Mouse (Mus musculus): ENCODE data around the gene Kcnj14. TPM values are rescaled to one million over a fixed set of nuclear protein-coding genes. Genes with fewer than 3 reads are reported as not detected.

The Kcnj14 gene
- polyA plus RNA-seq, 1 experiment from 2014 or later: 16.6 TPM

DNA sequence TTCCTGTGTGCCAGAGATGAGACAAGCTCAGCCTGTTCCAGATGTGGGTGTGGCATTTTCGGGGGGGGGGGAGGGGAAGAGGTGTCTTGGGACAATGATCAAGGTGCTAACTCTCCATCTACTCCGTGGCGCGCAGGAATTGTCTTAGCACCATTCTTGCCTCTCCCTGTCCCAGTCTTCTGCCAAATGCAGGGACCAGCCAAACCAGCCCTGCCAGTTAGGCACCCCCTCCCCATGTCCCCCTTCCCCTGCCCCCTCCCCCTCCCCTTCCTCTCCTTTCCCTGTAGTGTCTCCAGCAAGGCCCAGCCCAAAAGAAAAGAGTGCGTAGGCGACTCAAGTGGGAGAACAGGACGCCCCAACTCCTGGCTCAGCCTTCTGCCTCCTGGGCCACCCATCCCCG is 57.8 kb downstream of the Kcnj14 start:
- ATAC-seq: no peak
- ChIA-PET CTCF (interaction anchor here (1.1 to 1.6 kb wide), 3 partner anchors 11 to 28 kb away, joined by 3 to 5 read pairs (median 3); no protein-coding TSS in a partner anchor), POLR2A (no interaction called here)
- DNase-seq (ENCODE audit: low read depth, low spot score): no peak
- H3K27me3 ChIP-seq: no peaks in the 10 kb centered on the region
- in situ Hi-C loops (cut with MboI; ENCODE audit: low pct_unique_long_range_greater_than_20kb): no loop called here
- TF ChIP-seq CTCF (IDR thresholded peaks at IDR 0.05): no peak

Other genes starting within 250 kb of the Kcnj14 start
- gene Fgf21, start 209.3 kb downstream of the Kcnj14 start, polyA plus RNA-seq (2021): 0.14 TPM
- 0.91 TPM for gene Fut1, start 207.5 kb downstream of the Kcnj14 start, polyA plus RNA-seq (2021)
- gene Izumo1, start 203.0 kb downstream of the Kcnj14 start, polyA plus RNA-seq (2021): 0.12 TPM
- gene Rasip1, start 197.3 kb downstream of the Kcnj14 start, polyA plus RNA-seq (2021): 1.6 TPM
- 0.40 TPM for gene Mamstr, start 184.8 kb downstream of the Kcnj14 start, polyA plus RNA-seq (2021)
- gene Fut2, start 158.4 kb downstream of the Kcnj14 start, polyA plus RNA-seq (2021): 0.23 TPM
- 2.3 TPM for gene Ntn5, start 140.8 kb downstream of the Kcnj14 start, polyA plus RNA-seq (2021)
- gene Sec1, start 130.4 kb downstream of the Kcnj14 start, polyA plus RNA-seq (2021): 4.4 TPM
- 43.7 TPM for gene Car11, start 124.9 kb downstream of the Kcnj14 start, polyA plus RNA-seq (2021)
- gene Dbp, start 119.7 kb downstream of the Kcnj14 start, polyA plus RNA-seq (2021): 73.2 TPM
- gene Rpl18, start 109.3 kb downstream of the Kcnj14 start, polyA plus RNA-seq (2021): 807 TPM
- 28.0 TPM for gene Sphk2, start 106.8 kb downstream of the Kcnj14 start, polyA plus RNA-seq (2021)
- 0.04 TPM for gene Fam83e, start 103.6 kb downstream of the Kcnj14 start, polyA plus RNA-seq (2021)
- not detected for gene Spaca4, start 99.0 kb downstream of the Kcnj14 start, polyA plus RNA-seq (2021)
- 12.0 TPM for gene Lmtk3, start 41.0 kb downstream of the Kcnj14 start, polyA plus RNA-seq (2021)
- gene Sult2b1, start 40.1 kb downstream of the Kcnj14 start, polyA plus RNA-seq (2021): 1.4 TPM
- 149 TPM for gene Cyth2, start 10.2 kb downstream of the Kcnj14 start, polyA plus RNA-seq (2021)
- 32.6 TPM for gene Grwd1, start 6.2 kb upstream of the Kcnj14 start, polyA plus RNA-seq (2021)
- gene Kdelr1, start 48.0 kb upstream of the Kcnj14 start, polyA plus RNA-seq (2021): 234 TPM
- 1.9 TPM for gene Grin2d, start 53.6 kb upstream of the Kcnj14 start, polyA plus RNA-seq (2021)
- gene Syngr4, start 71.9 kb upstream of the Kcnj14 start, polyA plus RNA-seq (2021): 0.63 TPM
- gene Tmem143, start 72.2 kb upstream of the Kcnj14 start, polyA plus RNA-seq (2021): 34.7 TPM
- 26.7 TPM for gene Emp3, start 96.6 kb upstream of the Kcnj14 start, polyA plus RNA-seq (2021)
- gene Ccdc114, start 99.3 kb upstream of the Kcnj14 start, polyA plus RNA-seq (2021): 0.64 TPM
- gene Abcc6, start 205.5 kb upstream of the Kcnj14 start, polyA plus RNA-seq (2021): 0.05 TPM
- gene Nomo1, start 208.9 kb upstream of the Kcnj14 start, polyA plus RNA-seq (2021): 100 TPM